Mouse (Mus musculus) midbrain, embryonic 16.5 days (tissue): ENCODE results near the gene Ldlrad3. TPM values are rescaled to one million over a fixed set of nuclear protein-coding genes. Genes with fewer than 3 reads are reported as not detected.

Experiments used
- ATAC-seq: fragments of 200-750 bp; cut with Nextera tagmentation; 2 replicates; pipeline ENCODE4 v1.8.0; 2017; ENCODE audit warnings: moderate TSS enrichment
- H3K27ac ChIP-seq: fragments of 300-500 bp; sonication (generic); 2 replicates; pipeline ENCODE4 v1.5.1; 2014; ENCODE audit warnings: mild to moderate bottlenecking, low read length, mixed read lengths
- H3K27me3 ChIP-seq: fragments of 300-500 bp; sonication (generic); 2 replicates; pipeline ENCODE4 v1.6.1; 2014; ENCODE audit warnings: low read depth, low read length, mixed read lengths; ENCODE audit not compliant: control insufficient read depth, insufficient read depth
- H3K36me3 ChIP-seq: fragments of 300-500 bp; sonication (generic); 2 replicates; pipeline ENCODE4 v1.6.1; 2014; ENCODE audit warnings: mild to moderate bottlenecking, low read length, moderate library complexity, mixed read lengths; ENCODE audit not compliant: control insufficient read depth, insufficient read depth
- H3K4me1 ChIP-seq: fragments of 300-500 bp; sonication (generic); 2 replicates; pipeline ENCODE4 v1.6.1; 2014; ENCODE audit warnings: mild to moderate bottlenecking, low read length, mixed read lengths; ENCODE audit not compliant: control insufficient read depth, insufficient read depth
- H3K4me2 ChIP-seq: fragments of 300-500 bp; sonication (generic); 2 replicates; pipeline ENCODE4 v1.6.1; 2014; ENCODE audit warnings: mild to moderate bottlenecking, low read length, mixed read lengths
- H3K4me3 ChIP-seq: fragments of 300-500 bp; sonication (generic); 2 replicates; pipeline ENCODE4 v1.5.1; 2014; ENCODE audit warnings: low read depth, mild to moderate bottlenecking, low read length, moderate library complexity, mixed read lengths
- H3K9ac ChIP-seq: fragments of 300-500 bp; sonication (generic); 2 replicates; pipeline ENCODE4 v1.6.1; 2014; ENCODE audit warnings: low read depth, low read length, mixed read lengths
- H3K9me3 ChIP-seq: fragments of 300-500 bp; sonication (generic); replicated peaks from 2 replicates; pipeline ENCODE4 v1.6.1; 2014; ENCODE audit warnings: mild to moderate bottlenecking, low read length, mixed read lengths; ENCODE audit not compliant: control insufficient read depth, poor library complexity, severe bottlenecking
- WGBS: fragments of 180-500 bp; shearing (Covaris S2); extraction: QIAGEN DNeasy Blood & Tissue Kit; methylation state at CpG from one replicate; pipeline ENCODE4 v1.1.7; 2014; 5-methylcytosine and 5-hydroxymethylcytosine counted together
- polyA plus RNA-seq: library from polyadenylated mRNA; unstranded; fragments of >200 nt; fragmentation: Nextera tagmentation; extraction: Ambion mirVana; gene quantifications from 2 replicates; pipeline ENCODE4 v1.2.1, GENCODE M21; 2015

Ldlrad3 gene
- polyA plus RNA-seq, 1 experiment from 2014 or later: 26.6 TPM

DNA sequence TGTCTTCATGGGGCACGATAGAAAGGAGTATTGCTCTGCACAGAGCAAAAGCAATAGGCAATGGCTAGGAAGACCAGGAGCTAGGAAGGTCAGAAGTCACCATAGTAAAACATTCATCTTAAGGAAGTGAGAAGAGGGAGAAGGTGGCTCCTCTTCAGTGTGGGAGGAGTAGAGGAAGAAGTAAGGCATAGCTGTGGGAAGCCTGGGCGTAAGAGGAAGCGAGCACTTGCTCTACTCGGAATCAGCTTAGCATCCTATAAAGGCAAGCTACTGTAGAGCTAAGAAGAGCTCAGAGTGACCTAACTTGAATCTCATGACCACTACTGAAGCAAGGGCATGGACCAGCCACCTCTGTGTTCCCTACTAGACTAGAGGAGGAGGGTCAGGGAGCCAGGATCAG is 263.9 kb downstream of the Ldlrad3 start:
- H3K4me3 ChIP-seq: no peak overlapping the region
- WGBS: 96% methylated on average over 4 of the region's 4 CpGs
- no peak overlapping the region for H3K9ac ChIP-seq
- no peak overlapping the region for H3K4me2 ChIP-seq
- ATAC-seq: no peak
- no peaks in the 10 kb centered on the region for H3K9me3 ChIP-seq
- H3K4me1 ChIP-seq: peaks cover 7% of the 10 kb centered on the region
- no peak overlapping the region for H3K27ac ChIP-seq
- H3K27me3 ChIP-seq: no peaks in the 10 kb centered on the region
- no peaks in the 10 kb centered on the region for H3K36me3 ChIP-seq

DNA sequence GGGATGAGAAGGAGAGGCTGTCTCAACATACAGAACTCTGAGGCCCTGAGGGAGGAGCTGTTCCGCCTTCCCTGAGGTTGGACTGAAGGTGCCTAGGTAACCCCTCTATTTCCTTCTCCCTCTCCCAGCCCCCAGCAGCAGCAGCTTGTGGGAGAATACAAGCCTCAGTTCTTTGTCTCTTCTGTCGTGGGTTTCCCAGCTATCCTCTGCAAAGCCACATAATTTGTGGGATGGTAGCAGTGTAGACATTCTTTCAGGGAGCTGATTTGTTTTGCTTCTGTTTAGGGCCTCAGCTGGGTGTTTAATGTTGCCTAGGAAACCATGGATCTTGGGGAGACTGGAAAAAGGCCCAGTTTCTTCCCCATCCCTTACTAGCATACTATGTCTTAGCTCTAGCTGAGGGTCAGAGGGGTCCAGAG is 266.0 kb downstream of the Ldlrad3 start:
- H3K9me3 ChIP-seq: no peaks in the 10 kb centered on the region
- no peaks in the 10 kb centered on the region for H3K36me3 ChIP-seq
- H3K9ac ChIP-seq: no peak overlapping the region
- WGBS: 30% methylated on average over 2 of the region's 2 CpGs
- H3K4me3 ChIP-seq: no peak overlapping the region
- H3K27ac ChIP-seq: peak overlapping the region; percentile 1; the same call in 1 of the 2 replicates
- no peak overlapping the region for H3K4me2 ChIP-seq
- no peaks in the 10 kb centered on the region for H3K27me3 ChIP-seq
- peaks cover 4% of the 10 kb centered on the region for H3K4me1 ChIP-seq
- ATAC-seq: no peak

DNA sequence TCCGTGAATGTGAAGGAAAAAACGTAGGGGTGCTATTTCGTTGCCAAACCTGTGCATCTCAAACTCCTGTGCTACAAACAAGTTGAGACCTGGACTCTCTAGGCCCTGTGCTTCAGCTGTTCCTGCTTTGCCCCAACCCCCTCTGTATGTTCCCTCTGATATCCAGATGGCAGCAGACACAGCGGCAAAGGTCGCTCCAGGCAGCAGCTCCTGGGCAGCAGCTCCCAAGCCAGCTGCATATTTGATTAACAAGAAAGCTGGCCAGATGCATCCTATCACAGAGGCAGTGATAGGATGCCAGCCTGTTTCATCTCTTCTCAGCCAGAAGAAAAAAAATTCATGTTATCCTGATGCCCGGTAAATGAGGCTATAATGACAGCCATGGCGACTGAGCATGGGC is 267.7 kb downstream of the Ldlrad3 start:
- Histone ChIP-seq H3K27ac (peak overlapping the region; percentile 37; the same call in 1 of the 2 replicates), H3K36me3 (no peaks in the 10 kb centered on the region), H3K9ac (no peak overlapping the region), H3K4me1 (peaks cover 4% of the 10 kb centered on the region), H3K27me3 (no peaks in the 10 kb centered on the region), H3K4me3 (no peak overlapping the region), H3K9me3 (no peaks in the 10 kb centered on the region), H3K4me2 (no peak overlapping the region)
- peak; percentile 66; the same call in 1 of the 2 replicates for ATAC-seq
- WGBS: 65% methylated on average over 7 of the region's 7 CpGs

DNA sequence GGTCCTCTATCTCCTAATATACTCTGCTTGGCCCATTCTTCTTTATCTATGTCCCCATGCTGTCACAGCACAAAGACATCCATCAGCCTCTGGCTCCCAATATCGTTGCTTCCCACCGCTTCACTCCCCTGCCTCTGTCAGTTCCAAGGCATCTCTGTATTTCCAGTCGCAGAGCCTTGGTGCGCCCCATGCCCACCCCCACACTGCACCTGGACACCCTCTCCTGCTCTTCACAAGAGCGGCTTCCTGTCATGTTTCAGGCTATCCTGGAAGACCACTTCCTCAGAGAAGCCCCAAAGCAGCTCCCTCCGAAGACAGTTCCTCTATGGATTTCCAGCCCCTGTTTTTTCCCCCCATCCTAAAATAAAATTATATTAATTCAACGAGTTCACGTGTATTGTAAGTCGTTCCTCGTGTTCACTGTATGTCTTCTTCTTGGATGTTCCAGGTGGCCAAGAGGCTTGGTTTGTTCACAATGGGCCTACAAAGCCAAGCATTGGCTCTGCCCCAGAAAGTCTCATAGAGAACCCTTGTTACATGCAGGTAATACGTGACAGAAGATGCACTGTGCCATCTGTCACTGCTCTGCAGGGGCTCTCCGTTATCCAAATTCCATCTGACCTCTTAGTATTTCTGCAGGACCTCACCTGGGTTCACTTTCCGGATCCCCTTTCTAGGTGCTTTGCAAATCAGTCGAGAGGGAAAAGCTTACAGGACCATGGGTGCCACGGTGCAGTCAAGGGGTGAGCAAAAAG is 276.7 kb downstream of the Ldlrad3 start:
- Histone ChIP-seq H3K4me3 (no peak overlapping the region), H3K27ac (no peak overlapping the region), H3K4me1 (peaks cover 8% of the 10 kb centered on the region), H3K9ac (no peak overlapping the region), H3K9me3 (0 out of 2 replicates have a peak, but pooled peaks cover 2% of the 10 kb centered on the region), H3K27me3 (no peaks in the 10 kb centered on the region), H3K4me2 (no peak overlapping the region), H3K36me3 (no peaks in the 10 kb centered on the region)
- 83% methylated on average over 15 of the region's 15 CpGs for WGBS
- ATAC-seq: no peak

DNA sequence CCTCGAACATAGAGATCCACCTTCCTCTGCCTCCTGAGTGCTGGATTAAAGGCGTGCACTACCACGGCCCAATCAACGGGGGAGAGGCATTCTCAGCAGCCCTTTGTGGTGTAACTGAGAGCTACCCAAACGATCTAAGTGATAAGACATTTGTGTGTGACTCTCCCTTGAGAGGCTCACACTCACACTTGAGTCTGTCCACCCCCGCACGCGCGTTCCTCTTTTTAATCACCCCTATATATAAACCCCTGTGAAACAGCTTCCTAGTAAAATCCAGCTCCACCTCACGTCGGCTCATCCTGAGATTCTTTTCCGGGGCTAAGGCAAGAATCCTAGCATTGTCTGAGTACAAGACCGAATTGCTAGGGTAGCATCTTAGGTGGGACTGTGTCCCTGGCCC is 277.4 kb downstream of the Ldlrad3 start:
- H3K4me1 ChIP-seq: peaks cover 8% of the 10 kb centered on the region
- no peak for ATAC-seq
- H3K9ac ChIP-seq: no peak overlapping the region
- H3K27me3 ChIP-seq: no peaks in the 10 kb centered on the region
- H3K36me3 ChIP-seq: no peaks in the 10 kb centered on the region
- WGBS: 71% methylated on average over 13 of the region's 13 CpGs
- H3K9me3 ChIP-seq: 0 out of 2 replicates have a peak, but pooled peaks cover 2% of the 10 kb centered on the region
- H3K4me2 ChIP-seq: no peak overlapping the region
- H3K27ac ChIP-seq: no peak overlapping the region
- H3K4me3 ChIP-seq: no peak overlapping the region

DNA sequence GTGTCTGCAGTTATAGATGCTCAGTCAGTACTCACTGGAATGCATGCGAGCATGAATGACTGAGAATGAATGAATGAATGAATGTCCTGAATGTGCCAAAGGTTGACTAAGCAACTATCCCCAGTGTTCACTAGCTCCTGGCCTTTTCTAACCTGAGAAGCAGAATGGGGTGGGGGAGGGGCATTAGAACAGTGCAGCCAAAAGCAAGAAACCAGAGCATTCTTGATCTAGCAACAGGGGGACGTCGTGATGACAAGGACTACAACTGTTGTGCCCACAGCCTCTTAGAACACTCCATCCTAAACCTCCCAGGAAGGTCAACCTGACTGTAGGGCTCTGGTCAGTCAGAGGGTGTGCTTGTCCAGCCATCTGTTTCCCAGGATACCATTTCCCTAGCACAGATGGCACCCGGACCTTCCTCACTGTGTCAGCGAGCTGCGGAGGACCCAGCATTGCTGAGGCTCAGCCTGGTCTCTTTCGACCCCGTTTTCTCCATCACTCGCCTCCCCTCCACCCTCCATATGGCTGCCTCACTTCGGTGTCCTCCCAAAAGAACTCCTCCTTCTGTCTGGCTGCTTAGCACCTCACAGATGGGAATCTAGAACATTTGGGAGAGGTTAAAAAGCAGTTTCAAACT is 278.7 kb downstream of the Ldlrad3 start:
- Histone ChIP-seq H3K4me2 (no peak overlapping the region), H3K27ac (no peak overlapping the region), H3K36me3 (no peaks in the 10 kb centered on the region), H3K4me1 (peaks cover 8% of the 10 kb centered on the region), H3K27me3 (no peaks in the 10 kb centered on the region), H3K9me3 (0 out of 2 replicates have a peak, but pooled peaks cover 2% of the 10 kb centered on the region), H3K4me3 (no peak overlapping the region), H3K9ac (no peak overlapping the region)
- WGBS: 74% methylated on average over 10 of the region's 10 CpGs
- no peak for ATAC-seq

DNA sequence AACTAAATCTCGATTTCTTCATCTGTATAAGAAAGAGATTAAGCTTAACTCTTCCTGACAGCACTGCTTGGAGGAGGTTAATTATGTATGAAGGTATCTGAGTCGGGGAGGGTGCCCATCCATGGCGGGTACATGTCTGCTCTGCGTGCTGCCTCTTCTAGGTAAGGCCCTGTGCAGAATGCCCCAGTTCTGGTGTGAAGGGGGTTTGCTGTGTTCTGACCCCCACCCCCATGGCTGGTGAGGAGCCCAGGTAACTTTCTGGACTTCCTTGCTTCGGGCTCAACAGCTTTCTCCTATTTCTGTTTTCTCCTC is 279.9 kb downstream of the Ldlrad3 start:
- no peaks in the 10 kb centered on the region for H3K27me3 ChIP-seq
- peak overlapping the region; percentile 43 for H3K27ac ChIP-seq
- ATAC-seq: peak; percentile 63
- H3K4me2 ChIP-seq: peak overlapping the region; percentile 44
- H3K4me1 ChIP-seq: peaks cover 8% of the 10 kb centered on the region
- no peak overlapping the region for H3K4me3 ChIP-seq
- WGBS: 35% methylated on average over 5 of the region's 5 CpGs
- no peaks in the 10 kb centered on the region for H3K9me3 ChIP-seq
- H3K9ac ChIP-seq: peak overlapping the region; percentile 42
- H3K36me3 ChIP-seq: no peaks in the 10 kb centered on the region

DNA sequence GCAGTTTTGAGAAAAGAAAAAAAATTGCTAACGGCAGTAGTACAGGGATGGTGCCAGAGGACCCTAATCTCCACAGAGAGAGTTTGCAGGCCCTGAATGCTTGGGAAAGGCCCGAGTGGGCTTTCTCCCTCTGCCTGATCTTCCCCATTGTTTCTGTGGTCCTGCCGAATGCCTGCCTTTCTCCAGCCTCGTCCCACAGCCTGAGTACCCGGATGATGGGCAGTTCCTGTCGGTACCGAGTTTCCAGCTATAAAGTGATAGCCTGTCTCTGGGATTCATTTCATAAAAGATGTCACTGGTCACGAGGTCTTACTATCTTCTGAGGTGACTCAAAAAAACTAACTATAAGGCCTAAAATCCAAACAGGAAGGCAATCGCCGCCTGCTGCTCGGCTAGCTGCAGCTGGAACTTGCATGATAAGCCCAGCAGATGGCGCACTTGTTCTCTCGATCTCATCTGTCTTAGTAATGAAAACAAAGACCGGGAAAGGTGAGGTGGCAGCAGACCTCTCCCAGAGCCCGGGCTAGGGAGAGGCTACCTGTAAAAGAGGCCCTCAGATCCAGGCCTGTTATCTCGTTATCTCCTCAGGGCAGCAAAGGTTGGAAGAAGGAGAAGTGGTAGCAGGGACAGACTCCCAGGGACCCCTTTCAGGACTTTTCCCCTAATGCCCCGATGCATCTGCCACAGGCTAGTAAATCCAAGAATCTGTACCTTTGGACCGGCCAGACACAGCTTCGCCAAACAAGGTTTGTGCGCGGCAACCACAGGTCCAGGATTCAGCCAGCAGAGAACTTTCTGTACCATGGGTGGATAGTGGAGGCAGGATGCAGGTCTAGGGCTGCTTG is 280.4 kb downstream of the Ldlrad3 start:
- peaks cover 8% of the 10 kb centered on the region for H3K4me1 ChIP-seq
- H3K4me3 ChIP-seq: peak overlapping the region; percentile 3; the same call in 1 of the 2 replicates
- H3K36me3 ChIP-seq: no peaks in the 10 kb centered on the region
- WGBS: 11% methylated on average over 21 of the region's 21 CpGs
- ATAC-seq: peak; percentile 85
- peak overlapping the region; percentile 43 for H3K27ac ChIP-seq
- H3K27me3 ChIP-seq: no peaks in the 10 kb centered on the region
- H3K9me3 ChIP-seq: no peaks in the 10 kb centered on the region
- H3K4me2 ChIP-seq: peak overlapping the region; percentile 44
- H3K9ac ChIP-seq: peak overlapping the region; percentile 49
